Mouse (Mus musculus) NIH3T3 (cell line): ENCODE data around the gene Tle1.

ENCODE experiments used
- DNase-seq: peaks from one replicate; pipeline ENCODE4 v3.0.0-alpha.2; 2012; ENCODE audit warnings: low read depth

The Tle1 gene

GRCm38 (mm10) chr4:72165765-72166164 lies 35.0 kb downstream of the Tle1 start:
- DNase-seq = no peak

- no peak for DNase-seq
Observed at GRCm38 (mm10) chr4:72162445-72163218, 38.1 kb downstream of the Tle1 start.

- no peak for DNase-seq
Observed at GRCm38 (mm10) chr4:72160102-72160511, 40.6 kb downstream of the Tle1 start.

- DNase-seq = peak; percentile 34
Observed at GRCm38 (mm10) chr4:72157931-72158371, 42.8 kb downstream of the Tle1 start.

- DNase-seq = no peak
Observed at GRCm38 (mm10) chr4:72150460-72151131, 50.1 kb downstream of the Tle1 start.

GRCm38 (mm10) chr4:72146003-72146402 lies 54.7 kb downstream of the Tle1 start:
- no peak for DNase-seq

GRCm38 (mm10) chr4:72144541-72144940 lies 56.2 kb downstream of the Tle1 start:
- peak; percentile 72 for DNase-seq

- peak; percentile 57 for DNase-seq
Observed at GRCm38 (mm10) chr4:72140706-72141105, 60.0 kb downstream of the Tle1 start.

- DNase-seq = peak; percentile 56
Observed at GRCm38 (mm10) chr4:72139475-72140120, 61.1 kb downstream of the Tle1 start.

- no peak for DNase-seq
Observed at GRCm38 (mm10) chr4:72138264-72139080, 62.2 kb downstream of the Tle1 start.

GRCm38 (mm10) chr4:72132646-72133045 lies 68.1 kb downstream of the Tle1 start:
- no peak for DNase-seq

GRCm38 (mm10) chr4:72127596-72127995 lies 73.1 kb downstream of the Tle1 start:
- DNase-seq = no peak

GRCm38 (mm10) chr4:72124790-72125189 lies 75.9 kb downstream of the Tle1 start:
- DNase-seq = no peak

GRCm38 (mm10) chr4:72122837-72123236 lies 77.9 kb downstream of the Tle1 start:
- DNase-seq = no peak

GRCm38 (mm10) chr4:72122343-72122742 lies 78.4 kb downstream of the Tle1 start:
- DNase-seq = no peak

GRCm38 (mm10) chr4:72120050-72120449 lies 80.7 kb downstream of the Tle1 start:
- DNase-seq = no peak

GRCm38 (mm10) chr4:72105702-72106101 lies 95.0 kb downstream of the Tle1 start:
- peak; percentile 80 for DNase-seq

- DNase-seq = no peak
Observed at GRCm38 (mm10) chr4:72104186-72104585, 96.5 kb downstream of the Tle1 start.

GRCm38 (mm10) chr4:72087811-72088210 lies 112.9 kb downstream of the Tle1 start:
- no peak for DNase-seq

GRCm38 (mm10) chr4:72069111-72069534 lies 131.6 kb downstream of the Tle1 start:
- DNase-seq = no peak

GRCm38 (mm10) chr4:72067937-72068336 lies 132.8 kb downstream of the Tle1 start:
- no peak for DNase-seq
